Mouse (Mus musculus): ENCODE data around the gene Olfr591. TPM values are rescaled to one million over a fixed set of nuclear protein-coding genes. Genes with fewer than 3 reads are reported as not detected.
"Not testable (repeated sequence)": the region's sequence is repeated elsewhere in the genome, so short reads cannot be mapped to it uniquely, and the experiment has no call there.

The Olfr591 gene
- polyA plus RNA-seq (2012; rRNA removed): not detected in 2 replicates
- polyA plus RNA-seq (2014; fragmentation: Nextera tagmentation; extraction: Ambion mirVana): not detected in 2 replicates

DNA sequence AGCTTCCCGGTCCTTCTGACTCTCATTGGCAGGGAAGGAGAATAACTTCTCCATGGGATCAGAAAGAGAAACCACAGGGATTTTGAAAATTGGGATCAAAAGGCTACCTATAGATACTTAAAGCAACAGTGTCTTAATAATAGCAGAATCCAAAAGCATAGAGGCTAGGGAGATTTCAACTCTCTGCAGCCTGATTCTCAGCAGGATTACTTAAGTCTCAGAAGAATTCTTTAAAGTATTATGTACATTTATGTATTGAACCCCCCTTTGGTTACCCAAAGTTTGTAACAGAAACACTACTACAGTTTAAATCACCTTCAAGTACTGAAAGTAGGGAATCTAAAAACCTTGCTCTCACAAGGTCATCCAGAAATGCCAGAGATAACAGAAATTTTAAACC, at the start of gene Olfr591:
Olfr591 (minus strand) TSS at position 101 of the 400 bp plus-strand sequence.
- H3K4me2 ChIP-seq (ENCODE audit: low read depth): no peak within 1 kb of the TSS
- ATAC-seq (ENCODE audit: insufficient read depth) (no peak), DNase-seq (ENCODE audit: low read depth in 3 of 3, low spot score in 3 of 3) (no peak)
- H3K27me3 ChIP-seq (ENCODE audit: control insufficient read depth, insufficient read depth, low read length): no peaks in the 10 kb centered on the region
- no peak within 1 kb of the TSS for H3K9ac ChIP-seq (replicated peaks)
- TF ChIP-seq CTCF (IDR thresholded peaks at IDR 0.05; ENCODE audit: low read depth) (no peak), EP300 (IDR thresholded peaks at IDR 0.05; ENCODE audit: low read depth) (no peak)
- H3K9me3 ChIP-seq (ENCODE audit: control insufficient read depth, low read length): no peaks in the 10 kb centered on the region
- no peaks in the 10 kb centered on the region for H3K36me3 ChIP-seq (replicated peaks; ENCODE audit: control insufficient read depth, insufficient read depth, low read depth)
- no peak within 1 kb of the TSS for H3K4me3 ChIP-seq (ENCODE audit: insufficient read depth in 1 of 2, low read depth in 2 of 2, low read length in 2 of 2)
- H3K27ac ChIP-seq: no peak within 1 kb of the TSS
- WGBS (ENCODE audit: insufficient replicate concordance): 39% methylated on average over 1 of the region's 1 CpGs
- H3K4me1 ChIP-seq (replicated peaks; ENCODE audit: control insufficient read depth in 2 of 2, insufficient read depth in 2 of 2, low read length in 1 of 2): no peaks in the 10 kb centered on the region

DNA sequence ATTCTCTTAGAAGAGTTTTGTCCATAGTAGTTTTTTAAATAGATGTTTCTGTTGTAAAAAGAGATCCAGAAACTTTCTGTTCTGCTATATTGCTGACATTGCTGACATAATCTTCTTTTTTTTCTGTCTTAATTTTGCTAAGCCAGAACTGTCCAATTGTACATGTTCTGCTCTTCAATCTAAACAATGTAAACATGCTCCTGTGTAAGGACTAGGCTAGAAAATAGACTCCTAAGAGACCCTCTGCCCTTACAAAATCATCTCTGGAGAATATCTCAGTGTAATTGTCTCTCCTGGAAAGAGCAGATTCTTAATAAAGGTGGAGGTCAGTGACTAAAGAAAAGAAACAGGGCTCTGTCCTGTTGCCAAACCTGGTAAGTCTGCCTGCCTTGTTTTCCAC, 38.6 kb upstream of the Olfr591 start, which contains the start of gene Olfr594:
Olfr594 (plus strand) TSS at position 301 of the 400 bp plus-strand sequence.
- ATAC-seq (ENCODE audit: insufficient read depth) (no peak), DNase-seq (ENCODE audit: low read depth in 3 of 3, low spot score in 3 of 3) (no peak)
- H3K4me2 ChIP-seq (ENCODE audit: low read depth): no peak within 1 kb of the TSS
- H3K9ac ChIP-seq (replicated peaks): no peak within 1 kb of the TSS
- H3K9me3 ChIP-seq (ENCODE audit: control insufficient read depth, low read length): no peaks in the 10 kb centered on the region
- no peak within 1 kb of the TSS for H3K4me3 ChIP-seq (ENCODE audit: insufficient read depth in 1 of 2, low read depth in 2 of 2, low read length in 2 of 2)
- no peaks in the 10 kb centered on the region for H3K27me3 ChIP-seq (ENCODE audit: control insufficient read depth, insufficient read depth, low read length)
- H3K4me1 ChIP-seq (replicated peaks; ENCODE audit: control insufficient read depth in 2 of 2, insufficient read depth in 2 of 2, low read length in 1 of 2): no peaks in the 10 kb centered on the region
- H3K27ac ChIP-seq: no peak within 1 kb of the TSS
- TF ChIP-seq CTCF (IDR thresholded peaks at IDR 0.05; ENCODE audit: low read depth): no peak
- TF ChIP-seq EP300 (IDR thresholded peaks at IDR 0.05; ENCODE audit: low read depth): no peak
- H3K36me3 ChIP-seq (replicated peaks; ENCODE audit: control insufficient read depth, insufficient read depth, low read depth): no peaks in the 10 kb centered on the region

DNA sequence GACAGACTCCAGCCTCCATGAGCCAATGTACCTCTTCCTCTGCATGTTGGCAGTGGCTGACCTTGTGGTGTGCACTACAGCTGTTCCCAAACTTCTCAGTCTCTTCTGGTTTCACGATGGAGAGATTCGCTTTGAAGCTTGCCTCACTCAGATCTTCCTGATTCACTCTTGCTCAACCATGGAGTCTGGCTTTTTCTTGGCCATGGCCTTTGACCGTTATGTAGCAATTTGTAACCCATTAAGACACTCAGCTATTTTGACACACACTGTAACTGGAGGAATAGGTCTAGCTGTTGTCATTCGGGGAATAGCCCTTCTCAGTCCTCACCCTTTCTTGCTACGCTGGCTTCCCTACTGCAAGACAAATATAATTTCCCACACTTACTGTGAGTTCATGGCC, 33.9 kb upstream of the Olfr591 start:
- not testable (repeated sequence) for DNase-seq (ENCODE audit: low read depth in 3 of 3, low spot score in 3 of 3); H3K9ac ChIP-seq (replicated peaks); H3K27ac ChIP-seq; H3K4me2 ChIP-seq (ENCODE audit: low read depth); H3K4me1 ChIP-seq (replicated peaks; ENCODE audit: control insufficient read depth in 2 of 2, insufficient read depth in 2 of 2, low read length in 1 of 2); H3K9me3 ChIP-seq (ENCODE audit: control insufficient read depth, low read length); ATAC-seq (ENCODE audit: insufficient read depth); H3K36me3 ChIP-seq (replicated peaks; ENCODE audit: control insufficient read depth, insufficient read depth, low read depth); H3K4me3 ChIP-seq (ENCODE audit: insufficient read depth in 1 of 2, low read depth in 2 of 2, low read length in 2 of 2); H3K27me3 ChIP-seq (ENCODE audit: control insufficient read depth, insufficient read depth, low read length)
- WGBS (ENCODE audit: insufficient replicate concordance): 63% methylated on average over 5 of the region's 5 CpGs

DNA sequence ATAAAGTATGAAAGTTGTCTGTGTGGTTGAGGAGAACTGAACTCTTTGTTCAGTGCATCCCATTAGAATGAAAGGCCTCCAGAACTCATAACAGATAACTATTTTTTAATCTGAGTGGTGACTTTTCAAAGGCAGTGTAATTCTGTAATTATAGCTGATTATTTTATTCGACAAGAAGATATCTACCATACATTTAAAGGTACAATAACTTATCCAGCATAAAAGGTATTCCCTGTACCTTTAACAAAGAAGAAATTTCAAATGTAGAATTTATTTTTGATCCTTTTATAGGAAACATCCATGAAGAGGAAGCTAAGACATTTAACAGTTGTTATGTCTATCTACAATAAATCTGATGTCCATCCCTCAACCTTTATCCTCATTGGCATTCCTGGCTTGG, 33.4 kb upstream of the Olfr591 start, which contains the start of gene Olfr593:
Olfr593 (plus strand) TSS at position 301 of the 400 bp plus-strand sequence.
- H3K27me3 ChIP-seq (ENCODE audit: control insufficient read depth, insufficient read depth, low read length): no peaks in the 10 kb centered on the region
- no peak within 1 kb of the TSS for H3K27ac ChIP-seq
- TF ChIP-seq CTCF (IDR thresholded peaks at IDR 0.05; ENCODE audit: low read depth) (no peak), EP300 (IDR thresholded peaks at IDR 0.05; ENCODE audit: low read depth) (no peak)
- no peaks in the 10 kb centered on the region for H3K36me3 ChIP-seq (replicated peaks; ENCODE audit: control insufficient read depth, insufficient read depth, low read depth)
- H3K9me3 ChIP-seq (ENCODE audit: control insufficient read depth, low read length): no peaks in the 10 kb centered on the region
- DNase-seq (ENCODE audit: low read depth in 3 of 3, low spot score in 3 of 3) (no peak), ATAC-seq (ENCODE audit: insufficient read depth) (no peak)
- WGBS (ENCODE audit: insufficient replicate concordance): 30% methylated on average over 1 of the region's 1 CpGs
- H3K9ac ChIP-seq (replicated peaks): no peak within 1 kb of the TSS
- no peak within 1 kb of the TSS for H3K4me3 ChIP-seq (ENCODE audit: insufficient read depth in 1 of 2, low read depth in 2 of 2, low read length in 2 of 2)
- no peak within 1 kb of the TSS for H3K4me2 ChIP-seq (ENCODE audit: low read depth)
- no peaks in the 10 kb centered on the region for H3K4me1 ChIP-seq (replicated peaks; ENCODE audit: control insufficient read depth in 2 of 2, insufficient read depth in 2 of 2, low read length in 1 of 2)

DNA sequence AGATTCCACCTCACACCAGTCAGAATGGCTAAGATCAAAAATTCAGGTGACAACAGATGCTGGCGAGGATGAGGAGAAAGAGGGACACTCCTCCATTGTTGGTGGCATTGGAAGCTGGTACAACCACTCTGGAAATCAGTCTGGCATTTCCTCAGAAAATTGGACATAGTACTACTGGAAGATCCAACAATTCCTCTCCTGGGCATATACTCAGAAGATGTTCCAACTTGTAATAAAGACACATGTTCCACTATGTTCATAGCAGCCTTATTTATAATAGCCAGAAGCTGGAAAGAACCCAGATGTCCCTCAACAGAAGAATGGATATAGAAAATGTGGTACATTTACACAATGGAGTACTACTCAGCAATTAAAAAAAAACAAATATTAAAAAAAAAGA, 6.4 kb upstream of the Olfr591 start, which contains the start of gene Olfr592:
Olfr592 (plus strand) TSS at position 301 of the 400 bp plus-strand sequence.
- not testable (repeated sequence) for DNase-seq (ENCODE audit: low read depth in 3 of 3, low spot score in 3 of 3)
- 32% methylated on average over 1 of the region's 1 CpGs for WGBS (ENCODE audit: insufficient replicate concordance)

More for the DNA sequence above, 6.4 kb upstream of the Olfr591 start, which contains the start of gene Olfr592:
- not testable (repeated sequence) for H3K4me1 ChIP-seq (replicated peaks; ENCODE audit: control insufficient read depth in 2 of 2, insufficient read depth in 2 of 2, low read length in 1 of 2); H3K9me3 ChIP-seq (ENCODE audit: control insufficient read depth, low read length); H3K36me3 ChIP-seq (replicated peaks; ENCODE audit: control insufficient read depth, insufficient read depth, low read depth); H3K4me2 ChIP-seq (ENCODE audit: low read depth); H3K27me3 ChIP-seq (ENCODE audit: control insufficient read depth, insufficient read depth, low read length); H3K4me3 ChIP-seq (ENCODE audit: insufficient read depth in 1 of 2, low read depth in 2 of 2, low read length in 2 of 2); H3K9ac ChIP-seq (replicated peaks); ATAC-seq (ENCODE audit: insufficient read depth); H3K27ac ChIP-seq

Measured in liver, embryonic 14.5 days (tissue).